8 mouse cellular contexts compared by ENCODE assay signal in the genomic region with DNA sequence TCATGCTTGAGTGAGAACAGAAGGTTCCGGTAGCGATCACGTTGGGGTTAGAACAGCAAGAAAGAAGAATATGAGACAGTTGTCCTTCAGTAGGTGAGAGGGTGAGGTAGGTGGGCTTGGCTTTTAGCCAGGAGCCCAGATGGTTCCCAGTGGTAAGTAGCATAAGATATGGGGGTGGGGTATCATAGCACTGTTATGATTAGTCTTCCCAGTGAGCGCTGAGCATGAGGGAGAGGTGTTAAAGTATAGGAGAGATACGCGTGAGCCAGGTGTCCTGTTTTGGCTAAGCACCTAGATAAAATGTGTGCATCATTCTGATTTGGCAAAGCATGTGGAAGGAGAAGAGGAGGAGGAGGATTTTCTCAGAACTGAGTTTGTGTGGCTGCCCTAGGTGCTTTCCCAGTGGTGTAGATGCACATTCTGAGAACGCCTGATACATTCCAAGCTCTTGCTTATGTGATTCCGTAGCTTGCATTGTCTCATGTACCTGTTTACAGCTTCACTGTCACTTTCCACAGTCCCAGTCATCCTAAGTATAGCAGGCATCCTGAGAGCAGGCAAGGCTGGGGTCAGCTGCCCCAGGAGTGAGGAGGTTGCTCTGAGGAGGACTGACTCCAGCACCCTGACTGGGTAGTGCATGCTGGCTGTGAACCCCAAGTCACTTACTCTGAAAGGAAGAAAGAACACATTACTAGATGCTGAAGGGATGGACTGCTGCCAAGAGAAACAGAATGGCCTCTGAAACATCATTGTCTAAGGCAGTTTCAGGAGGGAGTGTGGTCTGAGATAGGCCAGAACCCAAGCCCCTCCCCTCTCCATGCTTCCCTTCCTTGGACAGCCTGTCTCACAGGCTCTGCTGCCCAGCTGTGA. TPM values are rescaled to one million over a fixed set of nuclear protein-coding genes. Genes with fewer than 3 reads are reported as not detected.
DNase-seq lines count a peak whose midpoint lies in the region; ATAC-seq and TF ChIP-seq lines count a peak whose summit lies in the region.

No protein-coding gene starts in this region.

- WGBS in limb, embryonic 13.5 days = 85% methylated on average over 8 of the region's 8 CpGs
- WGBS in limb, embryonic 10.5 days = 96% methylated on average over 8 of the region's 8 CpGs
- WGBS in cerebellum, adult 2 months = 17% methylated on average over 8 of the region's 8 CpGs
- WGBS in heart, embryonic 11.5 days (ENCODE audit: insufficient replicate concordance) = 64% methylated on average over 8 of the region's 8 CpGs

- DNase-seq in limb, embryonic 10.5 days (ENCODE audit: low spot score) = no peak
- peak; percentile 59 to 69 for DNase-seq in cerebellum, adult 2 months
- DNase-seq in lung, postnatal 36 days = peak; percentile 57
- DNase-seq in ovary, postnatal 10 days (ENCODE audit: low spot score) = no peak
- no peak for DNase-seq in natural killer cell, adult 2 months (ENCODE audit: low spot score in 2 of 2)
- no peak for DNase-seq in adrenal gland, postnatal 10 days

- TF ChIP-seq POLR2A in cerebellum, adult 2 months (IDR thresholded peaks at IDR 0.05; ENCODE audit: borderline replicate concordance, insufficient read depth, low read length) = no peak

- H3K4me1 ChIP-seq in limb, embryonic 13.5 days = peaks cover 10% of the 10 kb centered on the region; the same call in 1 of the 2 replicates
- H3K4me1 ChIP-seq in limb, embryonic 10.5 days = no peaks in the 10 kb centered on the region
- H3K4me1 ChIP-seq in cerebellum, adult 2 months (ENCODE audit: control insufficient read depth, insufficient read depth, low read length) = peaks cover 18% of the 10 kb centered on the region
- peaks cover 24% of the 10 kb centered on the region for H3K4me1 ChIP-seq in heart, embryonic 11.5 days (ENCODE audit: control insufficient read depth, insufficient read depth, low read length)

- no peaks in the 10 kb centered on the region for H3K27me3 ChIP-seq in limb, embryonic 13.5 days
- no peaks in the 10 kb centered on the region for H3K27me3 ChIP-seq in limb, embryonic 10.5 days (ENCODE audit: low read depth, poor library complexity, severe bottlenecking)
- H3K27me3 ChIP-seq in cerebellum, adult 2 months (ENCODE audit: control insufficient read depth, insufficient read depth, low read length) = no peaks in the 10 kb centered on the region
- H3K27me3 ChIP-seq in heart, embryonic 11.5 days (ENCODE audit: control insufficient read depth, insufficient read depth, low read length) = no peaks in the 10 kb centered on the region

- H3K36me3 ChIP-seq in limb, embryonic 13.5 days = peaks cover 55% of the 10 kb centered on the region
- H3K36me3 ChIP-seq in limb, embryonic 10.5 days = peaks cover 45% of the 10 kb centered on the region
- peaks cover 2% of the 10 kb centered on the region; the same call in 1 of the 2 replicates for H3K36me3 ChIP-seq in heart, embryonic 11.5 days (ENCODE audit: control insufficient read depth, insufficient read depth, low read length)

- no peaks in the 10 kb centered on the region for H3K9me3 ChIP-seq in limb, embryonic 13.5 days
- H3K9me3 ChIP-seq in limb, embryonic 10.5 days (replicated peaks) = no peaks in the 10 kb centered on the region
- no peaks in the 10 kb centered on the region for H3K9me3 ChIP-seq in heart, embryonic 11.5 days (replicated peaks; ENCODE audit: control insufficient read depth, low read length)

- H3K4me2 ChIP-seq in limb, embryonic 13.5 days (replicated peaks) = no peak overlapping the region
- H3K4me2 ChIP-seq in heart, embryonic 11.5 days = no peak overlapping the region

- no peak overlapping the region for H3K4me3 ChIP-seq in limb, embryonic 13.5 days
- no peak overlapping the region for H3K4me3 ChIP-seq in limb, embryonic 10.5 days
- no peak overlapping the region for H3K4me3 ChIP-seq in cerebellum, adult 2 months (replicated peaks; ENCODE audit: insufficient read depth, low read depth, low read length)
- H3K4me3 ChIP-seq in heart, embryonic 11.5 days (ENCODE audit: low read depth, low read length) = no peak overlapping the region

- peak overlapping the region; percentile 17; the same call in 1 of the 2 replicates for H3K27ac ChIP-seq in limb, embryonic 13.5 days
- H3K27ac ChIP-seq in limb, embryonic 10.5 days = no peak overlapping the region
- H3K27ac ChIP-seq in cerebellum, adult 2 months (ENCODE audit: insufficient read depth, low read length) = peak overlapping the region; percentile 84
- H3K27ac ChIP-seq in heart, embryonic 11.5 days (ENCODE audit: low read depth, low read length) = peak overlapping the region; percentile 75

- H3K9ac ChIP-seq in limb, embryonic 13.5 days = no peak overlapping the region
- no peak overlapping the region for H3K9ac ChIP-seq in heart, embryonic 11.5 days (ENCODE audit: low read depth, low read length)

- TF ChIP-seq CTCF in cerebellum, adult 2 months (IDR thresholded peaks at IDR 0.05; ENCODE audit: borderline replicate concordance, insufficient read depth, low read depth, low read length) = no peak

- no peak for ATAC-seq in limb, embryonic 13.5 days (ENCODE audit: low FRiP score, low read depth)
- ATAC-seq in heart, embryonic 11.5 days (replicated peaks; ENCODE audit: insufficient number of reproducible peaks, low FRiP score, low TSS enrichment) = peak; percentile 79

RNA-seq across cellular contexts. Expression of gene Rasgef1c, which starts 24.5 kb away (rescaled TPM):
- polyA plus RNA-seq in limb, embryonic 13.5 days (2015; fragmentation: Nextera tagmentation; extraction: Ambion mirVana) = 0.27 and 0.31 TPM in 2 replicates
- 0.15 TPM in 1 of 2 replicates, not detected in the other for polyA plus RNA-seq in limb, embryonic 10.5 days (2016; fragmentation: Nextera tagmentation; extraction: Ambion mirVana)
- polyA plus RNA-seq in cerebellum, adult 2 months (2012; rRNA removed) = 6.7 and 6.8 TPM in 2 replicates
- polyA plus RNA-seq in heart, embryonic 11.5 days (2014; fragmentation: Nextera tagmentation; extraction: Ambion mirVana) = 0.13 and 0.45 TPM in 2 replicates
- 1 to 10 TPM; 1.4 to 1.8 TPM for total RNA-seq in adrenal gland, postnatal 10 days (2021)

RNA-seq across cellular contexts. Expression of gene Mapk9, which starts 30.6 kb away (rescaled TPM):
- polyA plus RNA-seq in limb, embryonic 13.5 days (2015; fragmentation: Nextera tagmentation; extraction: Ambion mirVana) = 36.1 and 38.2 TPM in 2 replicates
- 22.4 and 31.1 TPM in 2 replicates for polyA plus RNA-seq in limb, embryonic 10.5 days (2016; fragmentation: Nextera tagmentation; extraction: Ambion mirVana)
- 146 and 147 TPM in 2 replicates for polyA plus RNA-seq in cerebellum, adult 2 months (2012; rRNA removed)
- 35.8 and 40.8 TPM in 2 replicates for polyA plus RNA-seq in heart, embryonic 11.5 days (2014; fragmentation: Nextera tagmentation; extraction: Ambion mirVana)
- total RNA-seq in adrenal gland, postnatal 10 days (2021) = 10 to 100 TPM; 56.4 to 67.8 TPM

Comparison
In these comparisons a context has a peak if more than half of its experiments do, and no peak if none do; other contexts are left out.
1. DNase-seq: peak in cerebellum, adult 2 months (2 of 2) and lung, postnatal 36 days (single experiment); none in limb, embryonic 10.5 days (single experiment), ovary, postnatal 10 days (single experiment), natural killer cell, adult 2 months (0 of 2) and adrenal gland, postnatal 10 days (single experiment).